Mouse (Mus musculus): ENCODE measurements around the gene Ror2.

- TF ChIP-seq ZNF384 (IDR thresholded peaks at IDR 0.05; ENCODE audit: low read depth, low read length) (no peak), CHD2 (IDR thresholded peaks at IDR 0.05; ENCODE audit: low read depth, low read length) (no peak)
These were observed 216.7 kb downstream of the Ror2 start for GRCm38 (mm10) chr13:53069076-53069690.

Data from ES-E14 (cell line).